Mouse (Mus musculus): ENCODE measurements at regions not wholly inside any gene's neighbourhood (a gene's known extent, or its start where the extent isn't known, plus 50 kb on each side); places are given as distances from the start of the nearest gene placed in this dataset.
"Not testable (repeated sequence)": the region's sequence is repeated elsewhere in the genome, so short reads cannot be mapped to it uniquely, and the experiment has no call there.

DNA sequence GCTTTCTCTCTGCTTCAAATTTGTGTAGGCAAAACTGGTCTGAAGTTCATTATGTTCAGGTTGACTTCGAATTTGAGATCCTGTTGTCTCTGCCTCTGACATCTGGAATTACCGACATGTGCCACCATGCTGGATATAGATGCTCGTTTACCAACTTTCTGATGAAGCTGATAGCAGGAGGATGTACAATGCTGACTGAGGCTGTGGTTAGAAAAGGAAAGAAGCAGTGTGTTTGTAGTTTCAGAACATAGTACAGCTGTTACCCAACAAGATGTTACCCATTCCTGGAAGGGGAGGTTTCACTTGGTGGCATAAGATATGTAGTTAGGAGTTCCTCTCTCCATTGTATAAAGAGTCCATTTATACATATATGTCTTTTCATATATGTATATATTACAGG lies 730.5 kb downstream of the Dad1 start:
- DNase-seq (ENCODE audit: low spot score); H3K4me2 ChIP-seq (ENCODE audit: low read length); H3K27ac ChIP-seq (ENCODE audit: low read depth); H3K9me3 ChIP-seq (ENCODE audit: control insufficient read depth, low read length); H3K4me1 ChIP-seq (replicated peaks; ENCODE audit: control insufficient read depth, insufficient read depth, low read length); H3K4me3 ChIP-seq (ENCODE audit: low read depth, low read length); ATAC-seq (replicated peaks; ENCODE audit: low FRiP score, low TSS enrichment, low read depth); H3K27me3 ChIP-seq (replicated peaks; ENCODE audit: control insufficient read depth, insufficient read depth, low read length); H3K9ac ChIP-seq (ENCODE audit: low read length); H3K36me3 ChIP-seq (ENCODE audit: control insufficient read depth, insufficient read depth, low read length): not testable (repeated sequence)
- no CpG with 5 or more reads among the region's 3 CpGs for WGBS

DNA sequence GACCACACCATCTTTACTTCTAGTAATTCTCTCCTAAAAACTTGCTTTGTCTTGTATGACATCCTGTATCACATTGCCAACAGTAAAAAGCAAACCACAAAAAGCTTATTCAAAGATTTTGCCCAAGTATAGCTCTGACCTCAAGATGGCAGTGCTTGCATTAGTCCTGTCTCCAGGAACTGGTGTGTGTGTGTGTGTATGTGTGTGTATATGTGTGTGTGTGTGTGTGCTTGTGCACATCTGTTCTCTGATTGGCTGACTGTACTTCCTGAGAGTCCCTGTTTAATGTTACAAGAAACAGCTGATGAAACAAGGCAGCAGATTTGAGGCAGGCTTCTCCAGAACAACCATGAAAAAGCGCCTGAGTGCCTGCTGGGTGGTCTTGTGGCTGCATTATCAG lies 735.0 kb downstream of the Dad1 start:
- 0 out of 2 replicates have a peak, but pooled peaks have one; percentile 40 for ATAC-seq (replicated peaks; ENCODE audit: low FRiP score, low TSS enrichment, low read depth)
- H3K27me3 ChIP-seq (replicated peaks; ENCODE audit: control insufficient read depth, insufficient read depth, low read length); H3K27ac ChIP-seq (ENCODE audit: low read depth); H3K9me3 ChIP-seq (ENCODE audit: control insufficient read depth, low read length); H3K9ac ChIP-seq (ENCODE audit: low read length); H3K4me1 ChIP-seq (replicated peaks; ENCODE audit: control insufficient read depth, insufficient read depth, low read length); H3K4me3 ChIP-seq (ENCODE audit: low read depth, low read length); H3K36me3 ChIP-seq (ENCODE audit: control insufficient read depth, insufficient read depth, low read length); H3K4me2 ChIP-seq (ENCODE audit: low read length); DNase-seq (ENCODE audit: low spot score): not testable (repeated sequence)
- no CpG with 5 or more reads among the region's 1 CpGs for WGBS

DNA sequence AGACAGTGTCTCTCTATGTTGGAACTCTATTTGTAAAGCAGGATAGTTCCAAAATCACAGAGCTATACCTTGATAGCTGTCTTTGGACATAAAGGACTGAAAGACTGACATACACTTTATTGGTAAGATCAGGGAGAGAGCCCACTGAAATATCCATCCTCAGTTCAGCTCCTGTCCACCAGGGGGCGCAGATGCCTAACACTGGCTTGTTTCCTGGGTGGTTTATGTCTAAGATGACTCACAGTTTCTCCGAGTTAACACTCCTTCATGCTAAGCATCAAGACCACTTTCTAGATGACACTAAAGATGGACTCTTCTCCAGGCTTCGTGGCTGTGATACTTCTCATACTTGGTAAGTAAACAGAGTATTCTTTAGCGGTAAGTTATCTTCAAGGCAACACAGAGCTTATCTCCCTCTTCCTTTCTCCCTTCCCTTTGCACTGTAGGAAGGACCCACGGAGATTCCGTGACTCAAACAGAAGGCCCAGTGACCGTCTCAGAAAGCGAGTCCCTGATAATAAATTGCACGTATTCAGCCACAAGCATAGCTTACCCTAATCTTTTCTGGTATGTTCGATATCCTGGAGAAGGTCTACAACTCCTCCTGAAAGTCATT lies 737.2 kb downstream of the Dad1 start:
- H3K27ac ChIP-seq (ENCODE audit: low read depth); H3K4me1 ChIP-seq (replicated peaks; ENCODE audit: control insufficient read depth, insufficient read depth, low read length); H3K36me3 ChIP-seq (ENCODE audit: control insufficient read depth, insufficient read depth, low read length); H3K9me3 ChIP-seq (ENCODE audit: control insufficient read depth, low read length); H3K4me3 ChIP-seq (ENCODE audit: low read depth, low read length); DNase-seq (ENCODE audit: low spot score); H3K9ac ChIP-seq (ENCODE audit: low read length); H3K27me3 ChIP-seq (replicated peaks; ENCODE audit: control insufficient read depth, insufficient read depth, low read length); ATAC-seq (replicated peaks; ENCODE audit: low FRiP score, low TSS enrichment, low read depth); H3K4me2 ChIP-seq (ENCODE audit: low read length): not testable (repeated sequence)
- WGBS: no CpG with 5 or more reads among the region's 10 CpGs

DNA sequence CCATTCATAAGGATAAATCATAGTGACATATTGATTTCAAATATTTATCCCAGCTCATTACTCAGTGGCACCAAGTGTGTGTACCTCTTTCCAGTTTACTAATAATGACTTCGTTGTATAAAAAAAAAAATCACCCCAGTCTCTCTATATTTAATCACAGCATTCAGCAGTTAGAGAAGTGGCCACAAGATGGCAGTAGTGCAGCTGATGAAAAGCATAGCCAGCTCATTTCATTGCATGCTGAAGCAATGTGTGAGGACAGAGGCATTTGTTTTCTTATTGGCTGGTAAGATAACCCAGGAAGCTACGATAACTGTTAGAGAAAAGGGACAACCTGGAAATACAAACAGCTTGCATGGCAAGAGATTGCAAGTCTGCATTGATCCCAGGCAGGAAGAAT lies 748.5 kb downstream of the Dad1 start:
- H3K27me3 ChIP-seq (replicated peaks; ENCODE audit: control insufficient read depth, insufficient read depth, low read length); H3K36me3 ChIP-seq (ENCODE audit: control insufficient read depth, insufficient read depth, low read length); H3K9ac ChIP-seq (ENCODE audit: low read length); H3K4me1 ChIP-seq (replicated peaks; ENCODE audit: control insufficient read depth, insufficient read depth, low read length); ATAC-seq (replicated peaks; ENCODE audit: low FRiP score, low TSS enrichment, low read depth); H3K4me3 ChIP-seq (ENCODE audit: low read depth, low read length); H3K4me2 ChIP-seq (ENCODE audit: low read length); H3K27ac ChIP-seq (ENCODE audit: low read depth); H3K9me3 ChIP-seq (ENCODE audit: control insufficient read depth, low read length): not testable (repeated sequence)
- WGBS: 45% methylated on average over 1 of the region's 2 CpGs
- DNase-seq (ENCODE audit: low spot score): peak; percentile 59

DNA sequence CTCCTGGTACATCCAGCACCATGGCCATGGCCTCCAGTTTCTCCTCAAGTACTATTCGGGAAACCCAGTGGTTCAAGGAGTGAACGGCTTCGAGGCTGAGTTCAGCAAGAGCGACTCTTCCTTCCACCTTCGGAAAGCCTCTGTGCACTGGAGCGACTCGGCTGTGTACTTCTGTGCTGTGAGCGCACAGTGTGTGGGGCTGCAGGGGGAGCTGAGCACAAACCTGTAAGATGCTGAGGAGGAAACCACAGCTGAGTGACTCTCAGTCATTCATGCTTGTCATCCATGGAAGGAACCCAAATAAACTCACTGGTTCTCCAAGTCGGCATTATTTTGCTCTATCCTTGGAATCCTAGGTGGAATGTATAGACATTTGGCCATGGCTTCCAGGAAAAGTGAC lies 765.5 kb downstream of the Dad1 start:
- not testable (repeated sequence) for H3K4me2 ChIP-seq (ENCODE audit: low read length); ATAC-seq (replicated peaks; ENCODE audit: low FRiP score, low TSS enrichment, low read depth)

DNA sequence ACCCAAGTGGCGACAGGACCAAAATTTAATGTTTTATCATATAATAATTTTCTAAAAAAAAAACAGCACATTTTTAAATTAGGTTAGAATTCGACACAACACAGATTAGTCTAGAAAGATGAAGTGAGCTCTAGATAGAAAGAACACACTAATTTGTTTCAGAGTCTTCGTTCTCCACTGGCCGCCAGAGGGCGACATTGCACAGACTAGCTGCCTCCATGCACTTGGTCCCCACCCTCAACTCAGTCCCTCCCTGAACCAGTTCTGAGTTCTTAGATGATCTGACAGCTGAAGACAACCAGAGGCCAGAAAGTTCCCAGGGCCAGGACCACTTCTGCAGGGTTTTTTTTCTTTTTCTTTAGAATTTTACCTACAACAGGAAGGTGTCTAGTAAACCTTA lies 766.3 kb downstream of the Dad1 start:
- ATAC-seq (replicated peaks; ENCODE audit: low FRiP score, low TSS enrichment, low read depth); H3K4me1 ChIP-seq (replicated peaks; ENCODE audit: control insufficient read depth, insufficient read depth, low read length); H3K9ac ChIP-seq (ENCODE audit: low read length); H3K9me3 ChIP-seq (ENCODE audit: control insufficient read depth, low read length); DNase-seq (ENCODE audit: low spot score); H3K4me3 ChIP-seq (ENCODE audit: low read depth, low read length); H3K36me3 ChIP-seq (ENCODE audit: control insufficient read depth, insufficient read depth, low read length); H3K27ac ChIP-seq (ENCODE audit: low read depth); H3K27me3 ChIP-seq (replicated peaks; ENCODE audit: control insufficient read depth, insufficient read depth, low read length); H3K4me2 ChIP-seq (ENCODE audit: low read length): not testable (repeated sequence)
- WGBS: 32% methylated on average over 5 of the region's 5 CpGs

More for the DNA sequence above, 765.5 kb downstream of the Dad1 start:
- not testable (repeated sequence) for H3K9me3 ChIP-seq (ENCODE audit: control insufficient read depth, low read length); H3K4me3 ChIP-seq (ENCODE audit: low read depth, low read length); DNase-seq (ENCODE audit: low spot score); H3K27ac ChIP-seq (ENCODE audit: low read depth); H3K36me3 ChIP-seq (ENCODE audit: control insufficient read depth, insufficient read depth, low read length); H3K9ac ChIP-seq (ENCODE audit: low read length); H3K4me1 ChIP-seq (replicated peaks; ENCODE audit: control insufficient read depth, insufficient read depth, low read length); H3K27me3 ChIP-seq (replicated peaks; ENCODE audit: control insufficient read depth, insufficient read depth, low read length)
- 85% methylated on average over 6 of the region's 9 CpGs for WGBS

DNA sequence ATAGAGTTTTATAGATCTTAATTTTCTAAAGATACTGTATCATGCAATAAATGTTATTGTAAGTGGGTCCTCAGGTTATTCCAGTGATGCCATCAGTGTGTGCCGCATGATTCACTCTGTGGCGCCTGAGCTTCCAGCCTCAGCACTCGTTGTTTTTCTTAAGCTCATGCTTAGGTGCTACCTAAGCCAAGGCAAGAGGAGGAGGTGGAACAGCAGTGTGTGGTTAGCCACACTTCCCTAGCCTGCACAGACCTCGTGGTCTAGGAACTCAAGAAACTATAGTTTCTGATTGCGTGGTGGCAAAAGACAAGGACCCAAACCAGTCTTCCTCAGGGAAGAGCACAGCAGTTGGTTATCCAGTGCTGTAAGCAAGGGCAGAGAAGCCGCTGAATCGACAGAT lies 779.7 kb downstream of the Dad1 start:
- H3K9ac ChIP-seq (ENCODE audit: low read length); H3K27me3 ChIP-seq (replicated peaks; ENCODE audit: control insufficient read depth, insufficient read depth, low read length); H3K4me1 ChIP-seq (replicated peaks; ENCODE audit: control insufficient read depth, insufficient read depth, low read length); DNase-seq (ENCODE audit: low spot score); H3K4me2 ChIP-seq (ENCODE audit: low read length); ATAC-seq (replicated peaks; ENCODE audit: low FRiP score, low TSS enrichment, low read depth); H3K36me3 ChIP-seq (ENCODE audit: control insufficient read depth, insufficient read depth, low read length); H3K27ac ChIP-seq (ENCODE audit: low read depth); H3K4me3 ChIP-seq (ENCODE audit: low read depth, low read length); H3K9me3 ChIP-seq (ENCODE audit: control insufficient read depth, low read length): not testable (repeated sequence)
- 92% methylated on average over 7 of the region's 7 CpGs for WGBS

DNA sequence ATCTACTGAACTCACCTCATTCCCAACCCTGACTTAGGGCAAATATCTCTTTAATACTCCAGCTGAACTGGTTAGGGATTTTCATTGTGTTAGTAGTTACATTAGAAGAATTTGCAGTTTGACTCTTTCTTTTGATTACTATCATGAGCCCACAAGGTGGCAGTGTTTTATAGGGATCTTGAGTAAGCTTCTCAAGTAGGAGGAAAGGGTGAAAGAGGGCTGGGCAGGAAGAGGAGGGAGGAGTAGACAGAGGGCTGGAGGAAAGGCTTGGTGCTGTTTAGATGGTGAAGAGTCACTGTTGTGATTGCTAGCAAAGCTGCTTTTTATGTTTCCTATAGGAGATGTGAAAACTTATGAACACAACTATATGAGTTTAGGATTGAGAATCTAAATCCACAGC lies 793.1 kb downstream of the Dad1 start:
- not testable (repeated sequence) for ATAC-seq (replicated peaks; ENCODE audit: low FRiP score, low TSS enrichment, low read depth); H3K4me2 ChIP-seq (ENCODE audit: low read length); H3K27me3 ChIP-seq (replicated peaks; ENCODE audit: control insufficient read depth, insufficient read depth, low read length); H3K9me3 ChIP-seq (ENCODE audit: control insufficient read depth, low read length); DNase-seq (ENCODE audit: low spot score); H3K9ac ChIP-seq (ENCODE audit: low read length); H3K4me1 ChIP-seq (replicated peaks; ENCODE audit: control insufficient read depth, insufficient read depth, low read length); H3K4me3 ChIP-seq (ENCODE audit: low read depth, low read length); H3K27ac ChIP-seq (ENCODE audit: low read depth); H3K36me3 ChIP-seq (ENCODE audit: control insufficient read depth, insufficient read depth, low read length)

DNA sequence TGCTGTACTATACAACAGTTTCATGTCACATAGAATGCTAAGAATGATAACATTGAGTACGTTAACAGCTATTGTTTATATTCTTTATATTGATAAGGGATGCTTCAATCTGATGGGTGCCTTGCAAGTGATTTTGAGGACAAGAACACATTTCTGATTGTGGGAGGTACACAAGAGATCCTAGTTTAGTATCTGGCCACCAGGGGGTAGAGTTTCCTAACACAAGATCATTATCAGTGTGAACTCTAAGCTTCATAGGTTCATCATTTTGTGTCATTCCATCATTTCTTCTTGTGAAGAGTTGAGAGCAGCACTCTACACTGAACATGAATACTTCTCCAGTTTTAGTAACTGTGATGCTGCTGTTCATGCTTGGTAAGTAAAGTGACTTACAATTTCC lies 799.9 kb downstream of the Dad1 start:
- no peak overlapping the region for H3K4me3 ChIP-seq (ENCODE audit: low read depth, low read length)
- no peak overlapping the region for H3K4me2 ChIP-seq (ENCODE audit: low read length)
- no peaks in the 10 kb centered on the region for H3K36me3 ChIP-seq (ENCODE audit: control insufficient read depth, insufficient read depth, low read length)
- H3K9ac ChIP-seq (ENCODE audit: low read length): no peak overlapping the region
- no peak overlapping the region for H3K27ac ChIP-seq (ENCODE audit: low read depth)
- WGBS: 76% methylated on average over 1 of the region's 1 CpGs
- no peaks in the 10 kb centered on the region for H3K27me3 ChIP-seq (replicated peaks; ENCODE audit: control insufficient read depth, insufficient read depth, low read length)
- ATAC-seq (replicated peaks; ENCODE audit: low FRiP score, low TSS enrichment, low read depth) (no peak), DNase-seq (ENCODE audit: low spot score) (no peak)
- H3K9me3 ChIP-seq (ENCODE audit: control insufficient read depth, low read length): no peaks in the 10 kb centered on the region
- no peaks in the 10 kb centered on the region for H3K4me1 ChIP-seq (replicated peaks; ENCODE audit: control insufficient read depth, insufficient read depth, low read length)

Measured in intestine, embryonic 14.5 days (tissue).